Mouse (Mus musculus): ENCODE measurements around the gene Fgf9. TPM values are rescaled to one million over a fixed set of nuclear protein-coding genes. Genes with fewer than 3 reads are reported as not detected.

Fgf9 gene
- polyA plus RNA-seq, 1 experiment from 2014 or later = 8.2 TPM

DNA sequence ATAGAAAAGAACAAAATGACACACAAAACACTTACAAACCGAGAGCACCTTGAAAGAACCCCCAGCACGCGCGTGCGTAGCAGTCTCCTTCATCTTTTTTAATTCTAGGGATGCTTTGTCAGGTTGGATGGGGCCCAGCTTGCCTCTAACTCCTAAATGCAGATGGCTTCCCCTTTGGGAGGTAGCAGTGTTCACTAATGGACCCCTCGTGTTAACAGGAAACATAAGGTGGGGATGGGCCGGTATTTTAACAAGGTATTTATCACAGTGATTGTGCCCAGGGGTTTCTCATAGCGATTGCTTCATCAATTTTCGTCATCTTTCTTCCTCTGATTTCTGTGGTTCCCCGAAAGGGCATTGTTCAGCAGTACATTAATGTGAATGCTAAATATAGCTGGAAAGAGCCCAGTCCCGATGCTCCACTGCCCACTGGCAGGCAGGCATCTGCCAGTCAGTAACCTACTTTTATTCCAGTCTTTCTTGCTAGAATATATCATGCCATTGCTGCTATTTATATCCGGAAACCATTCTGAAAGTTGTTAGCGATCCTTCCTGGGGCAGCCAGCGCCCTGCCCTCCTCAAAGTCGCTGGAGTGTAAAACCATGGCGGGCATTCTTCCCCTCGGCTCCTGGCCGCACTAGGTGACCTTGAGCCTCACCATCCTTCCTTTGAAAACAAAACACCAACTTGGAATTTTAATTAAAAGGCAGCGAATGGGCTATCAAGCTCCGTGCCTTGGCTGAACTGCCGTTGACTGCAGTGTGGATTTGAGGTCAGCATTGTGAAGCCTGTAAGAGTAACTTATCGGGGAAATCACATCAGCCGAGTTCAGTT is 79.5 kb downstream of the Fgf9 start:
- Histone ChIP-seq H3K36me3 (no peaks in the 10 kb centered on the region), H3K27me3 (no peaks in the 10 kb centered on the region), H3K9me3 (no peaks in the 10 kb centered on the region), H3K27ac (no peak overlapping the region), H3K4me2 (no peak overlapping the region), H3K9ac (no peak overlapping the region), H3K4me3 (no peak overlapping the region), H3K4me1 (no peaks in the 10 kb centered on the region)
- no peak for ATAC-seq (ENCODE audit: borderline replicate concordance, extremely low read depth, low FRiP score, low TSS enrichment)
- 77% methylated on average over 23 of the region's 23 CpGs for WGBS

DNA sequence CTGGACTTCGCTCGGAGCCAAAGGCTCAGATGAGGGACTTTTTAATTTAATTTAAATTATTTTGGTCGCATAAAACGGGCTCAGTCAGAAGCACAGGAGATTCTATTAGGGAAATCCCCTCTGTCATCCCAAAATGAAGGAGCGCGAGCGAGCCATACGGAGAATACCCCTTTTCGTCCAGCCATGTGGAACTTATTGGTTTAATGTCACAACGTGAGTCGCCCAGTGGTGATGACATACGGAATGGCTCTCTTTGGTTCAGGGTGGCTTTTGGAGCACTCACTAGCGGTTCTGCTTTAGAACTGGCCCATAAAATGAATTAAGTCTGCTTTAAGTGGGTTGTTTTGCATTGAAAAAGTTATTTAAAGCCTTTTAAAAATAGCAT is 80.1 kb downstream of the Fgf9 start:
- no peak overlapping the region for H3K9ac ChIP-seq
- no peak overlapping the region for H3K4me3 ChIP-seq
- H3K27ac ChIP-seq = no peak overlapping the region
- no peaks in the 10 kb centered on the region for H3K9me3 ChIP-seq
- 86% methylated on average over 13 of the region's 13 CpGs for WGBS
- no peaks in the 10 kb centered on the region for H3K4me1 ChIP-seq
- no peak overlapping the region for H3K4me2 ChIP-seq
- H3K36me3 ChIP-seq = no peaks in the 10 kb centered on the region
- H3K27me3 ChIP-seq = no peaks in the 10 kb centered on the region
- no peak for ATAC-seq (ENCODE audit: borderline replicate concordance, extremely low read depth, low FRiP score, low TSS enrichment)

DNA sequence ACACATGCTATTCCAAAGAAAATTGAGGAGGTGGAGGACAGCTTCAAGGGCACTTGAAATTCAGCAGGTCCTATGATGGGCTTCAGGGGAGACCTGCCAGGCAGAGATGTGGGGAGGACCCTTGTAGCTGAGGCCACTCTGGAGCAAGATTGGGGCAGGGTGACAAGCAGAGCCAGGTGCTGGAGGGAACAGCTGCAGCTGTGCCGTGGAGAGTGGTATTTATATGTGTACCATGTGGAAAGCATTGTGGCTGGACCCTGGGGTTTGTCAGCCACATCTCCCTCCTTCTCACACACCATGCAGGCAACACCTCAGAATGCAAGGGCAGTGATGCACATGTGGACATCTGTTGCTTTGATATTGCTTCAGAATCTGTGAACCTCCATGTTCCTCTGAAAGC is 81.8 kb downstream of the Fgf9 start:
- 39% methylated on average over 1 of the region's 1 CpGs for WGBS

DNA sequence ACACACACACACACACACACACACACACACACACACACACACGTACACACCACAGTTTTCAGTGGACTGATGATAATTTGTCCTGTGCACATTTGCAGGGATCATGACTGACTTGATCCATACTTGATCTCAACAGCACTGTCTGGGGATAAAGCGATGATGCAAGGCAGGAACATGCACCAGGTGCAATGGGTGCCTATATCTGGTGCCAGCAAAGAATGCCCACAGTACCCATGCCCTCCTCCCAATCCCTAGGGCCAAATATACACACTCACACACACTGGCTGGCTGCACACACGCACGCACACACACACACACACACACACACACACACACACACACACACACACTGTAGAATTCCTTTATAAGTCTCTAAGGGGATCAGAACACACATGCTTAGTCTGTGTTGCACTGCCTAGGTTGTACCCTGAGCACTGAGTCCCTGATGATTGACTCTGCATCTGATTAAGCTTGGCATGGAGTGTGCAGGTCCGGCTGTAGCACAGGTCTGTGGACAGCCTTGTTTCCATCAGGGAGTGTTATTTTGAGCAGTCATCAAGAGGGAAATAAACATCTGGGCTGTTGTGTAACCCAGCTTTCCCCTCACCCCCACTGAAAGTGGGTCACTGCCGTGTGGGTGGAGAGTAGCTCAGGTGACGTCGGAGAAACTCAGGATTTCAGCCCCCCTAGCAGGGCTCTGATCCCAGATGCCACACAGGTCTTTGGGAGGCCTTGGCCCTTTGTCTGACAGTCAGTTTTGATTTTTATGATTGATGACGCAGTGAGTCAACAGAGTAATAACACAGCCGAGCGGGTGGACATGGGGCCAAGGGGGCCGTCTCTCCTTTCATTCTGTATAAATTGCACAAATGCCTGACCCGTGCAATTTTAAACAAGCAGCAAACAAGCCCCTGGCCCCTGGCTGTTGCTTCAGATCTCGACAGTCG is 83.4 kb downstream of the Fgf9 start:
- Histone ChIP-seq H3K9ac (no peak overlapping the region), H3K36me3 (no peaks in the 10 kb centered on the region), H3K4me1 (no peaks in the 10 kb centered on the region), H3K9me3 (no peaks in the 10 kb centered on the region), H3K27me3 (no peaks in the 10 kb centered on the region), H3K27ac (no peak overlapping the region), H3K4me3 (no peak overlapping the region), H3K4me2 (peak overlapping the region; percentile 17; the same call in 1 of the 2 replicates)
- ATAC-seq (ENCODE audit: borderline replicate concordance, extremely low read depth, low FRiP score, low TSS enrichment) = peak; percentile 62; the same call in 1 of the 2 replicates
- 26% methylated on average over 15 of the region's 15 CpGs for WGBS

More for the DNA sequence above, 81.8 kb downstream of the Fgf9 start:
- Histone ChIP-seq H3K9me3 (no peaks in the 10 kb centered on the region), H3K36me3 (no peaks in the 10 kb centered on the region), H3K4me3 (no peak overlapping the region), H3K4me2 (no peak overlapping the region), H3K27me3 (no peaks in the 10 kb centered on the region), H3K9ac (no peak overlapping the region), H3K27ac (no peak overlapping the region), H3K4me1 (no peaks in the 10 kb centered on the region)
- ATAC-seq (ENCODE audit: borderline replicate concordance, extremely low read depth, low FRiP score, low TSS enrichment) = no peak

DNA sequence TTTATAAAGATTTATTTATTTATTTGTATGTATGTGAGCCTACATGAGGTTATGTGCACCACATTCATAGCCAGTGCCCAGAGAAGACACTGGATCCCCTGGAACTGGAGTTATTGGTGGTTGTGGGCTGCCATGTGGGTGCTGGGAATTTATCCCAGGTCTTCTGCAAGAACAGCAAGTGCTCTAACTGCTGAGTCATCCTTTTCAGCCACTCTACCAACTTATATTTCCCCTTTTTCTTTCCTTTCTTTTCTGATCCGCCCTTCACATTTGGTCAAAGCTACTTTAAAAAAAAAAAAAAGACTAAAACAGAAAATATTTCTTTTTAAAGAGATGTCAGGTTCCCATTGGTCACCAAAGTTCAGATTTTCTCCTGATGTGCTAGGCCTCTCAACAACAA is 90.3 kb downstream of the Fgf9 start:
- 75% methylated on average over 1 of the region's 1 CpGs for WGBS
- no peaks in the 10 kb centered on the region for H3K27me3 ChIP-seq
- no peak overlapping the region for H3K4me2 ChIP-seq
- H3K4me1 ChIP-seq = no peaks in the 10 kb centered on the region
- H3K4me3 ChIP-seq = no peak overlapping the region
- no peaks in the 10 kb centered on the region for H3K9me3 ChIP-seq
- H3K36me3 ChIP-seq = no peaks in the 10 kb centered on the region
- H3K9ac ChIP-seq = no peak overlapping the region
- ATAC-seq (ENCODE audit: borderline replicate concordance, extremely low read depth, low FRiP score, low TSS enrichment) = no peak
- no peak overlapping the region for H3K27ac ChIP-seq

Other genes with a start within 250 kb of the Fgf9 start
- gene Ska3, start 244.4 kb upstream of the Fgf9 start, polyA plus RNA-seq (2015; fragmentation: Nextera tagmentation; extraction: Ambion mirVana) = 45.0 and 46.9 TPM in 2 replicates
- 132 and 140 TPM in 2 replicates for gene Mrpl57, start 244.3 kb upstream of the Fgf9 start, polyA plus RNA-seq (2015; fragmentation: Nextera tagmentation; extraction: Ambion mirVana)
- gene Zdhhc20, start 180.3 kb upstream of the Fgf9 start, polyA plus RNA-seq (2015; fragmentation: Nextera tagmentation; extraction: Ambion mirVana) = 72.3 and 76.7 TPM in 2 replicates
- 82.5 and 85.6 TPM in 2 replicates for gene Micu2, start 71.3 kb upstream of the Fgf9 start, polyA plus RNA-seq (2015; fragmentation: Nextera tagmentation; extraction: Ambion mirVana)